Mouse (Mus musculus): ENCODE measurements around the gene Vps53.

Gene Vps53

GRCm38 (mm10) chr11:76052496-76052895 is 127.0 kb downstream of the Vps53 start:
- no peak for DNase-seq (ENCODE audit: low read depth)

GRCm38 (mm10) chr11:76050967-76051512 is 128.4 kb downstream of the Vps53 start:
- DNase-seq (ENCODE audit: low read depth), result no peak

GRCm38 (mm10) chr11:76050509-76050908 is 128.9 kb downstream of the Vps53 start:
- DNase-seq (ENCODE audit: low read depth), result no peak

- DNase-seq (ENCODE audit: low read depth), result no peak
Observed at GRCm38 (mm10) chr11:76045367-76045766, 134.1 kb downstream of the Vps53 start.

GRCm38 (mm10) chr11:76044468-76044867 is 135.0 kb downstream of the Vps53 start:
- no peak for DNase-seq (ENCODE audit: low read depth)

GRCm38 (mm10) chr11:76042882-76043281 is 136.6 kb downstream of the Vps53 start:
- DNase-seq (ENCODE audit: low read depth), result no peak

GRCm38 (mm10) chr11:76042041-76042638 is 137.3 kb downstream of the Vps53 start:
- no peak for DNase-seq (ENCODE audit: low read depth)

GRCm38 (mm10) chr11:76040761-76041376 is 138.6 kb downstream of the Vps53 start:
- DNase-seq (ENCODE audit: low read depth), result no peak

- DNase-seq (ENCODE audit: low read depth), result no peak
Observed at GRCm38 (mm10) chr11:76040106-76040505, 139.3 kb downstream of the Vps53 start.

- DNase-seq (ENCODE audit: low read depth), result no peak
Observed at GRCm38 (mm10) chr11:76039271-76040053, 140.0 kb downstream of the Vps53 start.

- DNase-seq (ENCODE audit: low read depth), result no peak
Observed at GRCm38 (mm10) chr11:76037581-76038294, 141.7 kb downstream of the Vps53 start.

- DNase-seq (ENCODE audit: low read depth), result no peak
Observed at GRCm38 (mm10) chr11:76035182-76035581, 144.3 kb downstream of the Vps53 start.

- no peak for DNase-seq (ENCODE audit: low read depth)
Observed at GRCm38 (mm10) chr11:76033836-76034235, 145.6 kb downstream of the Vps53 start.

- no peak for DNase-seq (ENCODE audit: low read depth)
Observed at GRCm38 (mm10) chr11:76033359-76033758, 146.1 kb downstream of the Vps53 start.

- DNase-seq (ENCODE audit: low read depth), result peak; percentile 64
Observed at GRCm38 (mm10) chr11:76028072-76028465, 151.4 kb downstream of the Vps53 start.

- DNase-seq (ENCODE audit: low read depth), result peak; percentile 93
Observed at GRCm38 (mm10) chr11:76027139-76028071, 152.0 kb downstream of the Vps53 start, which contains the start of gene Rflnb. Rflnb (minus strand) TSS chr11:76027782.

GRCm38 (mm10) chr11:76026527-76027138 is 152.8 kb downstream of the Vps53 start:
- peak; percentile 34 for DNase-seq (ENCODE audit: low read depth)

GRCm38 (mm10) chr11:76025080-76025583 is 154.3 kb downstream of the Vps53 start:
- no peak for DNase-seq (ENCODE audit: low read depth)

- no peak for DNase-seq (ENCODE audit: low read depth)
Observed at GRCm38 (mm10) chr11:76020916-76021315, 158.5 kb downstream of the Vps53 start.

GRCm38 (mm10) chr11:76019879-76020278 is 159.6 kb downstream of the Vps53 start:
- no peak for DNase-seq (ENCODE audit: low read depth)

All from NIH3T3 (cell line).